Mouse (Mus musculus) MEL (cell line): Measurements from ENCODE around the gene Aamp. TPM values are rescaled to one million over a fixed set of nuclear protein-coding genes. Genes with fewer than 3 reads are reported as not detected.

Experiments
- DNase-seq: peaks from one replicate; pipeline ENCODE4 v3.0.0; 2011; ENCODE audit warnings: low read depth, low spot score
- H3K27ac ChIP-seq: 2 replicates; pipeline ENCODE4 v1.5.1; 2012; ENCODE audit warnings: low read depth, mild to moderate bottlenecking, control low read depth, low read length, moderate library complexity; ENCODE audit not compliant: control insufficient read depth
- H3K27me3 ChIP-seq, 2 experiments: fragments of 150-350 bp in 1 of 2; sonication (generic) in 1 of 2; 2 replicates each; pipeline ENCODE4 v1.6.1; 2012; ENCODE audit warnings: low read length in 2 of 2, mild to moderate bottlenecking in 2 of 2, improper control_type of control experiment in 1 of 2, moderate library complexity in 1 of 2; ENCODE audit not compliant: insufficient read depth in 2 of 2, control insufficient read depth in 1 of 2
- H3K36me3 ChIP-seq, 2 experiments: 2 replicates each; pipeline ENCODE4 v1.6.1; 2012 to 2014; ENCODE audit warnings: low read length in 2 of 2, improper control_type of control experiment in 1 of 2, inconsistent platforms in 1 of 2, mild to moderate bottlenecking in 1 of 2; ENCODE audit not compliant: insufficient read depth in 2 of 2, control insufficient read depth in 1 of 2
- H3K4me1 ChIP-seq, 2 experiments: fragments of 150-350 bp in 1 of 2; sonication (generic) in 1 of 2; 2 replicates each; pipeline ENCODE4 v1.6.1; 2012; ENCODE audit warnings: low read length in 2 of 2, improper control_type of control experiment in 1 of 2, mild to moderate bottlenecking in 1 of 2; ENCODE audit not compliant: insufficient read depth in 2 of 2, control insufficient read depth in 1 of 2
- H3K4me3 ChIP-seq, 2 experiments: fragments of 150-350 bp in 1 of 2; sonication (generic) in 1 of 2; 2 replicates each; pipeline ENCODE4 v1.5.1; 2012; ENCODE audit warnings: low read depth in 2 of 2, low read length in 2 of 2, mild to moderate bottlenecking in 2 of 2, moderate library complexity in 2 of 2, control low read depth in 1 of 2, improper control_type of control experiment in 1 of 2; ENCODE audit not compliant: control insufficient read depth in 1 of 2, insufficient read depth in 1 of 2
- H3K79me2 ChIP-seq: 2 replicates; pipeline ENCODE4 v1.6.1; 2012; ENCODE audit warnings: mild to moderate bottlenecking, low read length, moderate library complexity; ENCODE audit not compliant: control insufficient read depth, poor library complexity, insufficient read depth
- H3K9ac ChIP-seq: 2 replicates; pipeline ENCODE4 v1.6.1; 2012; ENCODE audit warnings: low read depth, mild to moderate bottlenecking, control low read depth, low read length, moderate library complexity; ENCODE audit not compliant: control insufficient read depth, poor library complexity, severe bottlenecking
- H3K9me3 ChIP-seq: fragments of 150-350 bp; sonication (generic); replicated peaks from 2 replicates; pipeline ENCODE4 v1.6.1; 2012; ENCODE audit warnings: mild to moderate bottlenecking, low read length, improper control_type of control experiment, moderate library complexity; ENCODE audit not compliant: insufficient read depth
- CHD1 ChIP-seq: IDR thresholded peaks from 2 replicates; pipeline ENCODE4 v1.6.1; 2012; ENCODE audit warnings: low read depth, mild to moderate bottlenecking, inconsistent platforms, low read length, improper control_type of control experiment
- ELF1 ChIP-seq: IDR thresholded peaks from 2 replicates; pipeline ENCODE4 v1.6.1; 2014; ENCODE audit warnings: low read depth, mild to moderate bottlenecking, inconsistent platforms, low read length, improper control_type of control experiment, moderate library complexity
- EP300 ChIP-seq, 2 experiments: IDR thresholded peaks; 2 replicates each; pipeline ENCODE4 v1.6.1; 2011; ENCODE audit warnings: improper control_type of control experiment in 2 of 2, low read length in 2 of 2, low read depth in 1 of 2, mild to moderate bottlenecking in 1 of 2
- GATA1 ChIP-seq: IDR thresholded peaks from 2 replicates; pipeline ENCODE4 v1.6.1; 2011; ENCODE audit warnings: low read depth, low read length, improper control_type of control experiment
- HCFC1 ChIP-seq: IDR thresholded peaks from 2 replicates; pipeline ENCODE4 v1.6.1; 2012; ENCODE audit warnings: low read depth, mild to moderate bottlenecking, inconsistent platforms, low read length, improper control_type of control experiment, moderate library complexity
- JUND ChIP-seq: IDR thresholded peaks from 2 replicates; pipeline ENCODE4 v1.6.1; 2011; ENCODE audit warnings: low read depth, mild to moderate bottlenecking, improper control_type of control experiment, low read length
- MAFK ChIP-seq: IDR thresholded peaks from 2 replicates; pipeline ENCODE4 v1.6.1; 2011; ENCODE audit warnings: low read depth, mild to moderate bottlenecking, low read length, improper control_type of control experiment, borderline replicate concordance
- MAX ChIP-seq: IDR thresholded peaks from 2 replicates; pipeline ENCODE4 v1.6.1; 2011; ENCODE audit warnings: low read length, improper control_type of control experiment
- MEF2A ChIP-seq: IDR thresholded peaks from 2 replicates; pipeline ENCODE4 v1.6.1; 2014; ENCODE audit warnings: low read depth, mild to moderate bottlenecking, inconsistent platforms, low read length, improper control_type of control experiment; ENCODE audit not compliant: poor library complexity, insufficient replicate concordance, severe bottlenecking; ENCODE audit errors: extremely low read depth
- NELFE ChIP-seq: IDR thresholded peaks from 2 replicates; pipeline ENCODE4 v1.6.1; 2011; ENCODE audit warnings: low read depth, low read length, improper control_type of control experiment
- NRF1 ChIP-seq: IDR thresholded peaks from 2 replicates; pipeline ENCODE4 v1.6.1; 2014; ENCODE audit warnings: low read depth, mild to moderate bottlenecking, inconsistent platforms, low read length, improper control_type of control experiment, moderate library complexity; ENCODE audit not compliant: poor library complexity, insufficient read depth, severe bottlenecking
- POLR2A ChIP-seq, 2 experiments: IDR thresholded peaks; 2 replicates each; pipeline ENCODE4 v1.6.1; 2011 to 2012; ENCODE audit warnings: low read length in 2 of 2, mild to moderate bottlenecking in 2 of 2, control low read depth in 1 of 2, improper control_type of control experiment in 1 of 2, low read depth in 1 of 2, moderate library complexity in 1 of 2; ENCODE audit not compliant: control insufficient read depth in 1 of 2, insufficient read depth in 1 of 2, poor library complexity in 1 of 2
- POLR2AphosphoS2 ChIP-seq: IDR thresholded peaks from 2 replicates; pipeline ENCODE4 v1.6.1; 2011; ENCODE audit warnings: low read length, improper control_type of control experiment
- POLR2AphosphoS5 ChIP-seq: IDR thresholded peaks from 2 replicates; pipeline ENCODE4 v1.6.1; 2012; ENCODE audit warnings: low read depth, borderline replicate concordance, mild to moderate bottlenecking, inconsistent platforms, low read length, moderate library complexity, mixed read lengths
- RCOR1 ChIP-seq: IDR thresholded peaks from 2 replicates; pipeline ENCODE4 v1.6.1; 2012; ENCODE audit warnings: low read depth, mild to moderate bottlenecking, inconsistent platforms, low read length, improper control_type of control experiment
- TAL1 ChIP-seq: IDR thresholded peaks from 2 replicates; pipeline ENCODE4 v1.6.1; 2012; ENCODE audit warnings: mild to moderate bottlenecking, inconsistent platforms, low read length, moderate library complexity, mixed read lengths
- TCF12 ChIP-seq: IDR thresholded peaks from 2 replicates; pipeline ENCODE4 v1.6.1; 2014; ENCODE audit warnings: low read depth, mild to moderate bottlenecking, inconsistent platforms, low read length, improper control_type of control experiment, moderate library complexity
- ZKSCAN1 ChIP-seq: IDR thresholded peaks from 2 replicates; pipeline ENCODE4 v1.6.1; 2012; ENCODE audit warnings: low read depth, mild to moderate bottlenecking, inconsistent platforms, low read length, improper control_type of control experiment, moderate library complexity
- ZMIZ1 ChIP-seq: IDR thresholded peaks from 2 replicates; pipeline ENCODE4 v1.6.1; 2012; ENCODE audit warnings: low read depth, mild to moderate bottlenecking, inconsistent platforms, low read length, improper control_type of control experiment, moderate library complexity
- polyA plus RNA-seq, 2 experiments: library from polyadenylated mRNA; stranded (reverse) in 1 of 2; unstranded in 1 of 2; fragments of >175 nt in 1 of 2; fragments of >200 nt in 1 of 2; gene quantifications; 2 replicates each; pipeline versions ENCODE4 v1.2.1 to v1.2.4; 2012; ENCODE audit warnings: low replicate concordance in 2 of 2, low read depth in 1 of 2; ENCODE audit not compliant: insufficient read length in 2 of 2, insufficient read depth in 1 of 2, missing spikeins in 1 of 2
- total RNA-seq: library from RNA; depleted of rRNA; stranded (reverse); fragments of 300-350 nt; gene quantifications from 2 replicates; pipeline ENCODE4 v1.2.3, GENCODE M21; 2012

The Aamp gene
- total and polyA plus RNA-seq, 3 experiments: 108 to 169 TPM; not detected in 1

DNA sequence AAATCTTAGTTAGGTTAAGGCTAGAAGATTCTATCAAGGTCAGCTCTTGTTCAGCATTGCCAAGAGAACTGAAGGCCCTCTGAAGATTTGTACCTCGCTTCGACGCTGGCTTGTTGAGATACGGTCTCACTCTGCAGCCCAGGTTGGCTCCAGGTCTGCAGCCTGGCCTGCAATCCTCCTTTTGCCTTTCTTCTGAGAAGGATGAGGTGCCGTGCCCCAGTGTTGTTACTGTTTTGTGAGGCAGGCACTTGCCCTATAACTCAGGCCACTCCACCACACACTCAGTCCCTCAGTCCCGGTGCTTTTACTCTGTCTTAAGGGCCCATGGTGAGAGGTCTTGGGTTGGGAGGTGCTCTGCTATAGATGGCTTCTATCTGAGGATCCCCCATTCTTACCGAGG lies 17.7 kb upstream of the Aamp start:
- H3K9ac ChIP-seq: no peak overlapping the region
- no peaks in the 10 kb centered on the region for H3K27me3 ChIP-seq
- H3K79me2 ChIP-seq: peaks cover 18% of the 10 kb centered on the region
- peaks cover 2 to 28% of the 10 kb centered on the region in 2 experiments; a peak in 3 of 4 replicates for H3K4me1 ChIP-seq
- H3K9me3 ChIP-seq: no peaks in the 10 kb centered on the region
- H3K4me3 ChIP-seq: no peak overlapping the region
- H3K36me3 ChIP-seq: peaks cover 0 to 20% of the 10 kb centered on the region in 2 experiments; a peak in 2 of 4 replicates
- no peak for DNase-seq
- no peak overlapping the region for H3K27ac ChIP-seq
- TF ChIP-seq MAX: no peak
- TF ChIP-seq GATA1: no peak
- no peak for TF ChIP-seq POLR2AphosphoS5

DNA sequence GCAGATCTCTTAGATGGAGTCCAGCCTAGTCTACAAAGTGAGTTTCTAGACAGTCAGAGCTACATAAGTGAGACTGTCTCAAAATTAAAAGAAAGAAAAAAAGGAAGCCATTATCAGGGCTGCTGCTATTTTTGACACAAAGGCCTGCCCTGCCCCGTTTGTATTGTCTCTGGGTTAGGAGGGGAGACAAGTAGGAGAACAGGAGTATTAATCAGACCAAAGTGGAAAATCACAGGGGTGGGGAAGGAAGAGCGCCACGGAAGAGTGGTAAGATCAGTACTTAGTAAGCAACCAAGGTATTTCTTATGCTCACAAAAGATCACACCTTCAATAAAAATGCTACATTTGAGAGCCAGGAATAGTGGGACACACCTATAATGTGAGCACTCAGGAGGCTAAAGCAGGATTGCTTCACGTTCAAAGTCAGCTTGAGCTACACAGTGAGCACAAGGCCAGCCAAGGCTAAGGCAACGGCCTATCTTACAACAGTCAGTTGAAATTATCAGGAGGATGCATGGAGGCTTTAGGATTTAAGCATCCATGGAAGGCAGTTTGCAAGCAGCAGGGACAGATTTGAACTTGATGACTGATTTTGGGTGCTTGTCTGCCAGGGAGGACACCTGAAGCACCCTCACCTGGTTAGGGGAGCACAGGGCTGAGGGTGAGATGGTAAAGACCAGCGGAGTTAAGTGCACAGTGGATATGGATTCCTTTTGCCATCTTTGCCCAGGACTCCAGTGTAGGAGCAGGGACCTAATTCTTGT lies 16.0 kb upstream of the Aamp start:
- no peak for DNase-seq
- Histone ChIP-seq H3K4me1 (peaks cover 8 to 39% of the 10 kb centered on the region in 2 experiments), H3K36me3 (peaks cover 0 to 22% of the 10 kb centered on the region in 2 experiments; a peak in 2 of 4 replicates), H3K9me3 (no peaks in the 10 kb centered on the region), H3K9ac (no peak overlapping the region), H3K4me3 (no peak overlapping the region), H3K27me3 (no peaks in the 10 kb centered on the region), H3K27ac (no peak overlapping the region), H3K79me2 (peaks cover 18% of the 10 kb centered on the region)
- TF ChIP-seq NELFE (no peak), NRF1 (no peak), ZKSCAN1 (no peak), HCFC1 (no peak), POLR2AphosphoS5 (no peak), CHD1 (no peak), ZMIZ1 (no peak), RCOR1 (no peak), ELF1 (no peak), TCF12 (no peak), EP300 (IDR thresholded peaks at IDR 0.05; ENCODE audit: low read depth in 1 of 2, low read length in 2 of 2) (no peak), POLR2AphosphoS2 (no peak), POLR2A (IDR thresholded peaks at IDR 0.05; ENCODE audit: control insufficient read depth in 1 of 2, insufficient read depth in 1 of 2, low read depth in 1 of 2, low read length in 2 of 2, poor library complexity in 1 of 2) (no peak), TAL1 (no peak), MAFK (no peak), MEF2A (no peak), JUND (no peak)
